Mouse (Mus musculus): ENCODE measurements around the gene Stx3. TPM values are rescaled to one million over a fixed set of nuclear protein-coding genes. Genes with fewer than 3 reads are reported as not detected.

Gene Stx3
- total and polyA plus RNA-seq, 3 experiments = 0.16 to 4.7 (median 1.4) TPM

DNA sequence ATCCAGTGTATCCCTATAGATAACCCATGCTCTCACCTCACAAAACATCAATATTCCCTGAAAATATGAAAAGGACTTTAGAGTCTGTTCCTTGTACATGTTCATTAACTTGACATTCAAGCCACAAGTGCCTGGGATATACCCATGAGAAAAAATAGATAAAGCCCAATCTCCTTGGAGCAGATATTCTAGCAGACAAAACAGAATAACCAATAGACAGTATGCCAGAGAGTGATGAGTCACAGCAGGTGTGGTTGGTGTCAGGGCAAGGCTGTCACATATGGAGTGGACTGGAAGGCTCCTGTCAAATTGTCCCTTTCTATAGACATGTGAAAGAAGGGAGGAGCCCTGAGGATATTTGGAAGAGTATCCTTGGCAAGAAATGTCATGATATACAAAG lies 73.5 kb downstream of the Stx3 start:
- dilution Hi-C loops (cut with MboI; ENCODE audit: extremely low pct_ligation_motif_present, extremely low pct_unique_long_range_greater_than_20kb, low sequenced_read_pairs) (no loop called here), in situ Hi-C loops (cut with MboI; ENCODE audit: low pct_ligation_motif_present, low pct_unique_long_range_greater_than_20kb, low sequenced_read_pairs) (no loop called here)
- H3K9ac ChIP-seq (ENCODE audit: insufficient read depth, low read depth) = no peak overlapping the region
- H3K27ac ChIP-seq (ENCODE audit: insufficient read depth, low read depth) = no peak overlapping the region
- H3K4me2 ChIP-seq (ENCODE audit: insufficient read depth, low read depth, poor library complexity, severe bottlenecking) = no peak overlapping the region
- DNase-seq (ENCODE audit: extremely low read depth) = no peak
- no peaks in the 10 kb centered on the region for H3K36me3 ChIP-seq (replicated peaks in 1 of 2; ENCODE audit: control insufficient read depth in 1 of 2, insufficient read depth in 1 of 2, low read length in 1 of 2)
- H3K9me3 ChIP-seq (replicated peaks; ENCODE audit: low read length) = no peaks in the 10 kb centered on the region
- TF ChIP-seq USF1 (IDR thresholded peaks at IDR 0.05; ENCODE audit: low read depth, low read length) (no peak), BHLHE40 (IDR thresholded peaks at IDR 0.05; ENCODE audit: low read depth, low read length) (no peak), MEF2A (IDR thresholded peaks at IDR 0.05; ENCODE audit: borderline replicate concordance, low read depth, low read length) (no peak), IRF4 (IDR thresholded peaks at IDR 0.05; ENCODE audit: low read depth, low read length) (no peak), E2F4 (IDR thresholded peaks at IDR 0.05; ENCODE audit: insufficient replicate concordance, low read depth, low read length) (no peak), ELF1 (IDR thresholded peaks at IDR 0.05; ENCODE audit: low read depth, low read length) (no peak), RAD21 (IDR thresholded peaks at IDR 0.05; ENCODE audit: low read depth, low read length) (no peak), CHD1 (IDR thresholded peaks at IDR 0.05; ENCODE audit: low read depth, low read length) (no peak), ZC3H11A (IDR thresholded peaks at IDR 0.05; ENCODE audit: low read depth, low read length) (no peak), EP300 (IDR thresholded peaks at IDR 0.05; ENCODE audit: low read length) (no peak), MXI1 (IDR thresholded peaks at IDR 0.05; ENCODE audit: low read depth, low read length) (no peak)
- no peak overlapping the region for H3K4me3 ChIP-seq (replicated peaks in 1 of 3; ENCODE audit: low read depth in 2 of 3, low read length in 2 of 3, poor library complexity in 1 of 3)
- H3K27me3 ChIP-seq (replicated peaks) = no peaks in the 10 kb centered on the region
- H3K4me1 ChIP-seq (ENCODE audit: control insufficient read depth in 1 of 2, insufficient read depth in 2 of 2) = peaks cover 5 to 14% of the 10 kb centered on the region in 2 experiments
- H3K79me2 ChIP-seq (replicated peaks; ENCODE audit: control insufficient read depth, extremely low read depth, insufficient read depth, poor library complexity, severe bottlenecking) = no peaks in the 10 kb centered on the region

DNA sequence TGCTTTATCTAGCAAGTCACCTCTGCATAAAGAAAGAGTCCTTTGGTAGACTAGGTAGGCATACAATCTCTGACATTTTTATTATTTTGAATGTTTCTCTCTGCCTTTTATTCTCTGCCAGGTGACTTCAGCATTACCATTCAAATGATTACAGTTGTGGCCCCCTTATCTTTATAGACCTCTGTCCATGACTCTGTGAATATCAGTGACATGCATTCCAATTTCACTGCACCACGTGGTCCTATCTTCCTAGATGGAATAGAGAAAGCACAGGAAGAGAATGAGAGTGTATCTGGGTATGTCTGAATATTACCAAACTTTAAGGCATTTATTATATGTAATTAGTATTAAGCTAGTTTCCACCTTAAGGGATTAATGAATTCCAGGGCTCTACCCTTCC lies 82.7 kb downstream of the Stx3 start:
- Histone ChIP-seq H3K27me3 (replicated peaks) (no peaks in the 10 kb centered on the region), H3K4me3 (replicated peaks in 1 of 3; ENCODE audit: low read depth in 2 of 3, low read length in 2 of 3, poor library complexity in 1 of 3) (no peak overlapping the region), H3K4me2 (ENCODE audit: insufficient read depth, low read depth, poor library complexity, severe bottlenecking) (no peak overlapping the region), H3K79me2 (replicated peaks; ENCODE audit: control insufficient read depth, extremely low read depth, insufficient read depth, poor library complexity, severe bottlenecking) (no peaks in the 10 kb centered on the region), H3K27ac (ENCODE audit: insufficient read depth, low read depth) (no peak overlapping the region), H3K9ac (ENCODE audit: insufficient read depth, low read depth) (no peak overlapping the region), H3K9me3 (replicated peaks; ENCODE audit: low read length) (no peaks in the 10 kb centered on the region), H3K36me3 (replicated peaks in 1 of 2; ENCODE audit: control insufficient read depth in 1 of 2, insufficient read depth in 1 of 2, low read length in 1 of 2) (no peaks in the 10 kb centered on the region), H3K4me1 (ENCODE audit: control insufficient read depth in 1 of 2, insufficient read depth in 2 of 2) (no peaks in the 10 kb centered on the region)
- in situ Hi-C loops (cut with MboI; ENCODE audit: low pct_ligation_motif_present, low pct_unique_long_range_greater_than_20kb, low sequenced_read_pairs) = no loop called here
- TF ChIP-seq CHD1 (IDR thresholded peaks at IDR 0.05; ENCODE audit: low read depth, low read length) (no peak), NRF1 (IDR thresholded peaks at IDR 0.05; ENCODE audit: low read depth, low read length) (no peak)
- DNase-seq (ENCODE audit: extremely low read depth) = no peak
- dilution Hi-C loops (cut with MboI; ENCODE audit: extremely low pct_ligation_motif_present, extremely low pct_unique_long_range_greater_than_20kb, low sequenced_read_pairs) = no loop called here

DNA sequence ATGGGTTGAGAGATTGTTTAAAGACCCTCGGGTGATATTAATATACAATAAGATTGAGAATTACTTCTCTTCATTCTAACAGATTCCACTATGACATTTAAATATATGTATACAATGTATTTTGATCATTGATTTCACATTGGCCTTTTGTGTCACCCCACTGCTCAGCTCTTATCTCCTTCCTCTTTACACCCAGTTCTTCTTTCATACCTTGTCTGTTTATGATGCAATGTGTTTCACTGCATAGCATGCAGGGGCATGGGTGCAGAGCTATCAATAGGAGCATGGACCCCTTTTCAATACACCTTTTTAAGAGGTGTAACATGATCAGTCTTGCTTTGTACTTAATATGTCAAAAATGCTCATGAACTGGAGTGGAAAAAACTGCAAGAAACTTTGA lies 88.9 kb downstream of the Stx3 start:
- no peak overlapping the region for H3K9ac ChIP-seq (ENCODE audit: insufficient read depth, low read depth)
- no peaks in the 10 kb centered on the region for H3K79me2 ChIP-seq (replicated peaks; ENCODE audit: control insufficient read depth, extremely low read depth, insufficient read depth, poor library complexity, severe bottlenecking)
- H3K9me3 ChIP-seq (replicated peaks; ENCODE audit: low read length) = no peaks in the 10 kb centered on the region
- H3K27me3 ChIP-seq (replicated peaks) = no peaks in the 10 kb centered on the region
- in situ Hi-C loops (cut with MboI; ENCODE audit: low pct_ligation_motif_present, low pct_unique_long_range_greater_than_20kb, low sequenced_read_pairs) = no loop called here
- H3K36me3 ChIP-seq (replicated peaks in 1 of 2; ENCODE audit: control insufficient read depth in 1 of 2, insufficient read depth in 1 of 2, low read length in 1 of 2) = no peaks in the 10 kb centered on the region
- DNase-seq (ENCODE audit: extremely low read depth) = no peak
- TF ChIP-seq POLR2A (IDR thresholded peaks at IDR 0.05; ENCODE audit: low read depth, low read length) (no peak), ZNF384 (IDR thresholded peaks at IDR 0.05; ENCODE audit: low read depth, low read length) (no peak), POLR2AphosphoS2 (IDR thresholded peaks at IDR 0.05; ENCODE audit: low read depth, low read length) (no peak), CTCF (conservative IDR thresholded peaks at IDR 0.05 in 1 of 2, IDR thresholded peaks at IDR 0.05 in 1 of 2; ENCODE audit: low read depth in 2 of 2, low read length in 2 of 2) (no peak), MAFK (IDR thresholded peaks at IDR 0.05; ENCODE audit: insufficient replicate concordance, low read length) (no peak), MAX (IDR thresholded peaks at IDR 0.05; ENCODE audit: low read length) (no peak), SIN3A (IDR thresholded peaks at IDR 0.05; ENCODE audit: low read length) (no peak), ZMIZ1 (IDR thresholded peaks at IDR 0.05; ENCODE audit: low read depth, low read length) (no peak), TCF12 (IDR thresholded peaks at IDR 0.05; ENCODE audit: low read depth, low read length) (no peak), MXI1 (IDR thresholded peaks at IDR 0.05; ENCODE audit: low read depth, low read length) (no peak), TBP (conservative IDR thresholded peaks at IDR 0.05; ENCODE audit: low read depth, low read length) (no peak), RCOR1 (conservative IDR thresholded peaks at IDR 0.05; ENCODE audit: low read depth, low read length) (no peak), ETS1 (conservative IDR thresholded peaks at IDR 0.05; ENCODE audit: low read depth, low read length) (no peak)
- dilution Hi-C loops (cut with MboI; ENCODE audit: extremely low pct_ligation_motif_present, extremely low pct_unique_long_range_greater_than_20kb, low sequenced_read_pairs) = no loop called here
- H3K4me3 ChIP-seq (replicated peaks in 1 of 3; ENCODE audit: low read depth in 2 of 3, low read length in 2 of 3, poor library complexity in 1 of 3) = no peak overlapping the region
- H3K4me2 ChIP-seq (ENCODE audit: insufficient read depth, low read depth, poor library complexity, severe bottlenecking) = no peak overlapping the region; the same call in 1 of the 2 replicates
- H3K27ac ChIP-seq (ENCODE audit: insufficient read depth, low read depth) = no peak overlapping the region
- no peaks in the 10 kb centered on the region for H3K4me1 ChIP-seq (ENCODE audit: control insufficient read depth in 1 of 2, insufficient read depth in 2 of 2)

All from CH12.LX (cell line).